Mouse (Mus musculus): Measurements from ENCODE around the gene Phf5a. TPM values are rescaled to one million over a fixed set of nuclear protein-coding genes. Genes with fewer than 3 reads are reported as not detected.

Gene Phf5a
- 75.8 TPM for polyA plus RNA-seq (2017; shearing (Covaris generic))

DNA sequence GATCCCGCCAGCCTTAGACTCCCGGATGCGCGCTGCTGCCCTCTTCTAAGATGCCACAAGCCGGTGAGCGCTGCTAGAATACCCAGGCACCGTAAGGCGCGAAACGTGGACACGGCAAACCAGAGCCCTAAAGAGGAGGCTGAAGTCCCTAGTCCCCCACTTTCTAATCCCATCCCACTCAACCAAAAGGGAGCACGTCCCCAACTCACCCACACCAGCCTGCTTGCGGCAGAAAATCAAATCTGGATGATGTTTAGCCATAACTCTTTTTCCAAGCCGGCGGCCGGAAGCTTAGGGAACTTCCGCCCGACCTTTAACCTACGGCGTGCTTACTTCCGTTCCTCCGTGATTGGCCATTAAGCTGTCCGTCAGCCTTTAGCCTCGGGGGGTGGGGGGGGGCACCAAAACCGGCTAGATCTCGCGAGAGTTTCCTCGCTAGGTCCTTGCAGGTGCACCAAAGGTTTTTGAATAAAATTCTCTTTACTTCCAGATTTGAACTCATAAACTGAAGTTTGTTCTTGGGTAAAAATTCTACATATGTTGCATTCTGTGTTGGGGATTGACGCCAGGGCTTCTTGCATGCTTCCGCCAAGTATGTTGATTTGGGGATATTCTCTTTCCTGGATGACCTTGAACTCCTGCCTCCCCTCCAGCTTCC lies at the start of gene Phf5a:
TSS of gene Phf5a (minus strand) at position 308 of the 658 bp plus-strand sequence.

DNA sequence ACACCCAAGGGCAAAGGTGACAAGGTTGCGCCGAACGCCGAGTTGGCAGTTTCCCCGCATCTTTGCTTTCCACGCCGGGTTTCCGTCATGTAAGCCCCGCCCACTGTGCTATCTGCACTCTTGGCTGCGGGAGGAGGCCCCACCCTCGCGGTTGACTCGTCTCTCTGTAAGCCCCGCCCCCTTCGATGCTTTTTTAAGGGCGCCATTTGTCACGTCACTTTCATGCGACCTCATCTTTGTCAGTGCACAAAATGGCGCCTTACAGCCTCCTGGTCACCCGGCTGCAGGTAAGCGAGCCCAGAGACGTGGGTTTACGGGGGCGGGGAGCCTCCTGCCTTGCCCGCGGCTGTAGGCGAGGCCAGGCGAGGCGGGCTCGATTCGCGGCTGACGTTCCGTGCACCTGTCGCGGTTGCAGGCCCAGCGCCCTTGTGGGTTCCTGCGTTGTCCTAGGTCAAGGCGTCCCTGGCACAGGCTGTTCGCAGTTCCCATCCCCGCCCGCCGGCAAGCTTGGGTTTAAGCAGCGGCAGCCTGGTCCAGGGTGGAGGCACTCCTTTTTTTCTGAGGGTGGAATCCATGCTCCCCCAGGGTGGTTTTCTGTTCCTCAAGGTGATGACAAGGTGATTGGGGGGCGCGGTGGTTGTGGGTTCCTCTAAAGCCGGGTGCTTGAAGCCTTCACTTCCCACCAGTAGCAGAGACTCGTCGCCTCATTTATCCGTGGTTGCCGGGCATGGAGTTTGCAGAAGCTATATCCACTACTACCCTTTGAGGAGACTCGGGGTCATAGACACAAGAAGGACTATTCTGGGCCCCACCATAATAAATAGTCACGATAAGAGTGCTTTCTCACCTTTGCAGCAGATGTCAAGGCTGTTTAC lies 788 bp upstream of the Phf5a start, which contains the start of gene Aco2:
TSS of gene Aco2 (plus strand) at position 48 of the 875 bp plus-strand sequence.

DNA sequence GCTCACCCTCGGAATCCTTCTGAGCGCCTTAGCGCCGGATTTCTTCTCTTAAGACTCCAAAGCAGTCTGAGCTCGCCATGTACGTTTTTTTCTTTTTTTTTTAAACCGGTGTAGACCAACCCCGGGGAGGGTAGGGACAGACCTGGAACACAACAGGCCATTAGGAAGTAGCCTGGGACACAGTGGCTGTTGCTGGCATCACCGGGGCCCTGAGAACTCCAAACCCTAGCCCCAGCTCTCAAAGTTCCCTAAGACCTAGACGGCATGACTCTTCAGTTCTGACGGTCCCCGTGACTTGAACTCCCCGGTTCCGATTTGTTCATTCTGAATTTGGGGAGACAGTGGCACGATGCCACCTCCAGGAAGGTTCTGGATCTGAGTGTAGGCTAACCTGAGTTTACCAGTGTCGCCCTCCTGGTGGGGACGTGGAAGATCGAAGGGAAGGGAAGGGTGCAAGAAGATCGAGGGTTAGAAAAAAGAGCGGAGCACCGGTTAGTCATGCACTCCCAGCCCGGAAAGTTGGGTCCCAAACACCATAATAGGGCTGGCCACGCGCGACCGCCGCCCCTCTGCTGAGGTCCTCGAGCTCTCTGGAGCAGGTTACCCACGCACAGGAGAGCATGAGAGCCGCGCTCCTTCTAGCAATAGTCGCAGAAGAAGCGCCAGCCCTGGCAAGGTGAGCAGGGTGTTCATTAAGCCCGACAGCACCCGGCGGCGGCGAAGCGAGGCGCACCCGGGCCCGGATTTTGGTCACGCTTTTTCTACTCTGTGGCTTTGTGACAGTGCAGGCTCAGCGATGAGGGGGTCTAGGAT lies 13.0 kb downstream of the Phf5a start, which contains the start of gene Tob2:
TSS of gene Tob2 (minus strand) at position 280 of the 813 bp plus-strand sequence.

Other genes starting within 250 kb of the Phf5a start
- 23.6 TPM for gene L3mbtl2, start 208.0 kb downstream of the Phf5a start, polyA plus RNA-seq (2017; shearing (Covaris generic))
- gene Chadl, start 174.6 kb downstream of the Phf5a start, polyA plus RNA-seq (2017; shearing (Covaris generic)), result 0.26 TPM
- 6.3 TPM for gene Zc3h7b, start 126.9 kb downstream of the Phf5a start, polyA plus RNA-seq (2017; shearing (Covaris generic))
- 64.4 TPM for gene Rangap1, start 126.4 kb downstream of the Phf5a start, polyA plus RNA-seq (2017; shearing (Covaris generic))
- 30.6 TPM for gene Tef, start 69.5 kb downstream of the Phf5a start, polyA plus RNA-seq (2017; shearing (Covaris generic))
- gene Tob2, start 13.1 kb downstream of the Phf5a start, polyA plus RNA-seq (2017; shearing (Covaris generic)), result 535 TPM
- 115 TPM for gene Aco2, start 398 bp upstream of the Phf5a start, polyA plus RNA-seq (2017; shearing (Covaris generic))
- gene Polr3h, start 54.3 kb upstream of the Phf5a start, polyA plus RNA-seq (2017; shearing (Covaris generic)), result 32.1 TPM
- gene Csdc2, start 64.8 kb upstream of the Phf5a start, polyA plus RNA-seq (2017; shearing (Covaris generic)), result not detected
- 7.9 TPM for gene Pmm1, start 89.0 kb upstream of the Phf5a start, polyA plus RNA-seq (2017; shearing (Covaris generic))
- not detected for gene 1700029P11Rik, start 108.6 kb upstream of the Phf5a start, polyA plus RNA-seq (2017; shearing (Covaris generic))
- gene Xrcc6, start 115.9 kb upstream of the Phf5a start, polyA plus RNA-seq (2017; shearing (Covaris generic)), result 36.4 TPM
- gene Desi1, start 162.0 kb upstream of the Phf5a start, polyA plus RNA-seq (2017; shearing (Covaris generic)), result 29.9 TPM
- 238 TPM for gene Snu13, start 175.7 kb upstream of the Phf5a start, polyA plus RNA-seq (2017; shearing (Covaris generic))
- not detected for gene 4930407I10Rik, start 187.2 kb upstream of the Phf5a start, polyA plus RNA-seq (2017; shearing (Covaris generic))
- gene Mei1, start 198.1 kb upstream of the Phf5a start, polyA plus RNA-seq (2017; shearing (Covaris generic)), result not detected

Data from effector memory CD4-positive, alpha-beta T cell, adult 5 months (primary cell).